Mouse (Mus musculus) ES-E14 (cell line): ENCODE data around the gene Pex11b.

Experiments
- CHD2 ChIP-seq: IDR thresholded peaks from 2 replicates; pipeline ENCODE4 v1.6.1; 2014; ENCODE audit warnings: mild to moderate bottlenecking, low read depth, low read length, inconsistent platforms
- ZC3H11A ChIP-seq: IDR thresholded peaks from 2 replicates; pipeline ENCODE4 v1.6.1; 2012; ENCODE audit warnings: low read depth, mild to moderate bottlenecking, inconsistent platforms, low read length, borderline replicate concordance

- TF ChIP-seq ZC3H11A (no peak), CHD2 (no peak)
Measured at GRCm38 (mm10) chr3:96599411-96599810, 35.8 kb upstream of the Pex11b start.
